Mouse (Mus musculus) common myeloid progenitor, adult 5-6 weeks (primary cell): Measurements from ENCODE around the gene Gm2237. TPM values are rescaled to one million over a fixed set of nuclear protein-coding genes. Genes with fewer than 3 reads are reported as not detected.
A peak's percentile ranks its signal among the peaks of the same experiment; 100 is the strongest.
"Not testable (repeated sequence)": the region's sequence is repeated elsewhere in the genome, so short reads cannot be mapped to it uniquely, and the experiment has no call there.

Experiments used
- ATAC-seq: replicated peaks from 2 replicates; pipeline ENCODE4 v1.8.0; 2016; ENCODE audit warnings: low read depth, mild to moderate bottlenecking, moderate TSS enrichment, inconsistent platforms; ENCODE audit not compliant: poor library complexity, severe bottlenecking
- total RNA-seq: library from RNA; stranded (forward); fragments of 200-1000, 187-1606 nt; gene quantifications from 2 replicates; pipeline ENCODE4 v1.2.3, GENCODE M21; 2017

Gene Gm2237
- total RNA-seq = 1.6 and 5.7 TPM in 2 replicates

GRCm38 (mm10) chr14:19584804-19585667 lies at the start of gene Gm2237:
TSS of gene Gm2237 (minus strand) at chr14:19585135.
- peak; percentile 58; the same call in 1 of the 2 replicates for ATAC-seq

GRCm38 (mm10) chr14:19602481-19602880 lies 17.5 kb upstream of the Gm2237 start, which contains the start of gene Gm5458:
TSS of gene Gm5458 (minus strand) at chr14:19602581.
- not testable (repeated sequence) for ATAC-seq

DNA sequence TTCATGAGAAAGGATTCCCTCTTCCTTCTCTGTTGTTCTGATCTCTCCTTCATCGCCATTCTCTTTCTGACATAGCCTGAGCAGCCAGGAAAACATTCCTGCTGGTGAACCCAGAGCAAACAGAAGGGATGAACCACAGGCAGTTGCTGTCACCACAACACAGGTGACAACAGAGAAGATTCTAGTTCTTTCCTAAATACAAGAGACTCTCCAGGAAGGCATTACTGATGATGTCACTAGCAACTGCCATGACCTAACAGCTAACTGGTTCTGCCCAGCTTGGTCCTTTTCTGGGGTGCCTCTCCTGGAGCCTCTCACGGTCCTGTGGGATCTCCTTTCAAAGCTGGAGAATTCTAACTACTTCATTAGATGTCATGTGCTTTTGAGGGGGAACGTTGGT lies 35.1 kb downstream of the Gm2237 start, which contains the start of gene Gm2244:
TSS of gene Gm2244 (minus strand) at position 101 of the 400 bp plus-strand sequence.
- not testable (repeated sequence) for ATAC-seq

Other genes with a start within 250 kb of the Gm2237 start
- gene Gm21738, start 166.2 kb downstream of the Gm2237 start, total RNA-seq = 0.39 and 4.3 TPM in 2 replicates
- not detected in 2 replicates for gene Gm2244, start 35.2 kb downstream of the Gm2237 start, total RNA-seq
- gene Gm5458, start 17.4 kb upstream of the Gm2237 start, total RNA-seq = not detected in 2 replicates
- 0.82 and 1.2 TPM in 2 replicates for gene Nid2, start 166.1 kb upstream of the Gm2237 start, total RNA-seq
- 194 and 230 TPM in 2 replicates for gene Rtraf, start 238.7 kb upstream of the Gm2237 start, total RNA-seq